Mouse (Mus musculus) neural tube, embryonic 10.5 days (tissue): ENCODE measurements around the gene Btbd9.
A peak's percentile ranks its signal among the peaks of the same experiment; 100 is the strongest.

Source experiments
- DNase-seq: peaks from one replicate; pipeline ENCODE4 v3.0.0-alpha.2; 2017; ENCODE audit warnings: low spot score; ENCODE audit errors: extremely low spot score

Btbd9 gene

GRCm38 (mm10) chr17:30456293-30456692, 120.0 kb downstream of the Btbd9 start:
- DNase-seq: no peak

- peak; percentile 78 for DNase-seq
These were observed 121.4 kb downstream of the Btbd9 start for GRCm38 (mm10) chr17:30454862-30455243.

GRCm38 (mm10) chr17:30454155-30454861, 122.0 kb downstream of the Btbd9 start:
- no peak for DNase-seq

GRCm38 (mm10) chr17:30453272-30453671, 123.0 kb downstream of the Btbd9 start:
- DNase-seq: no peak

GRCm38 (mm10) chr17:30452363-30452762, 123.9 kb downstream of the Btbd9 start:
- no peak for DNase-seq

- DNase-seq: no peak
These were observed 127.7 kb downstream of the Btbd9 start for GRCm38 (mm10) chr17:30448562-30448961.

GRCm38 (mm10) chr17:30445805-30446441, 130.4 kb downstream of the Btbd9 start:
- DNase-seq: no peak

- no peak for DNase-seq
These were observed 136.6 kb downstream of the Btbd9 start for GRCm38 (mm10) chr17:30439702-30440101.

GRCm38 (mm10) chr17:30438786-30439185, 137.5 kb downstream of the Btbd9 start:
- no peak for DNase-seq

- DNase-seq: no peak
These were observed 140.2 kb downstream of the Btbd9 start for GRCm38 (mm10) chr17:30436021-30436461.

GRCm38 (mm10) chr17:30435478-30435877, 140.8 kb downstream of the Btbd9 start:
- no peak for DNase-seq

- DNase-seq: no peak
These were observed 144.2 kb downstream of the Btbd9 start for GRCm38 (mm10) chr17:30432094-30432493.

- DNase-seq: no peak
These were observed 145.2 kb downstream of the Btbd9 start for GRCm38 (mm10) chr17:30430961-30431640.

- DNase-seq: no peak
These were observed 147.6 kb downstream of the Btbd9 start for GRCm38 (mm10) chr17:30428661-30429060.

- no peak for DNase-seq
These were observed 152.9 kb downstream of the Btbd9 start for GRCm38 (mm10) chr17:30423256-30423852.

GRCm38 (mm10) chr17:30422278-30422677, 154.0 kb downstream of the Btbd9 start:
- DNase-seq: no peak

- DNase-seq: no peak
These were observed 155.0 kb downstream of the Btbd9 start for GRCm38 (mm10) chr17:30421256-30421655.

- no peak for DNase-seq
These were observed 156.8 kb downstream of the Btbd9 start for GRCm38 (mm10) chr17:30419494-30419893.

GRCm38 (mm10) chr17:30418510-30418909, 157.8 kb downstream of the Btbd9 start:
- DNase-seq: no peak

- DNase-seq: no peak
These were observed 159.2 kb downstream of the Btbd9 start for GRCm38 (mm10) chr17:30417106-30417505.

GRCm38 (mm10) chr17:30415693-30416092, 160.6 kb downstream of the Btbd9 start:
- no peak for DNase-seq

GRCm38 (mm10) chr17:30412991-30413390, 163.3 kb downstream of the Btbd9 start:
- DNase-seq: no peak
